Mouse (Mus musculus) limb, embryonic 13.5 days (tissue): ENCODE measurements at regions not wholly inside any gene's neighbourhood (a gene's known extent, or its start where the extent isn't known, plus 50 kb on each side); places are given as distances from the start of the nearest gene placed in this dataset.

ENCODE experiments used
- ATAC-seq: fragments of 200-750 bp; cut with Nextera tagmentation; 2 replicates; pipeline ENCODE4 v1.8.0; 2017; ENCODE audit warnings: low read depth, moderate number of reproducible peaks, moderate TSS enrichment; ENCODE audit not compliant: low FRiP score
- H3K27ac ChIP-seq: fragments of 300-500 bp; sonication (generic); 2 replicates; pipeline ENCODE4 v1.5.1; 2015; ENCODE audit warnings: inconsistent platforms, mild to moderate bottlenecking, moderate library complexity
- H3K27me3 ChIP-seq: fragments of 300-500 bp; sonication (generic); 2 replicates; pipeline ENCODE4 v1.6.1; 2015; ENCODE audit warnings: mild to moderate bottlenecking, inconsistent platforms
- H3K36me3 ChIP-seq: fragments of 300-500 bp; sonication (generic); 2 replicates; pipeline ENCODE4 v1.6.1; 2015; ENCODE audit warnings: inconsistent platforms, mild to moderate bottlenecking, moderate library complexity
- H3K4me1 ChIP-seq: fragments of 300-500 bp; sonication (generic); 2 replicates; pipeline ENCODE4 v1.6.1; 2015; ENCODE audit warnings: inconsistent platforms
- H3K4me2 ChIP-seq: fragments of 300-500 bp; sonication (generic); replicated peaks from 2 replicates; pipeline ENCODE4 v1.6.1; 2015; ENCODE audit warnings: inconsistent platforms, mild to moderate bottlenecking, moderate library complexity
- H3K4me3 ChIP-seq: fragments of 300-500 bp; sonication (generic); 2 replicates; pipeline ENCODE4 v1.5.1; 2015; ENCODE audit warnings: moderate library complexity, mild to moderate bottlenecking, inconsistent platforms
- H3K9ac ChIP-seq: fragments of 300-500 bp; sonication (generic); 2 replicates; pipeline ENCODE4 v1.6.1; 2015; ENCODE audit warnings: mild to moderate bottlenecking, inconsistent platforms
- H3K9me3 ChIP-seq: fragments of 300-500 bp; sonication (generic); 2 replicates; pipeline ENCODE4 v1.6.1; 2016; ENCODE audit warnings: inconsistent platforms
- WGBS: fragments of 180-500 bp; shearing (Covaris S2); methylation state at CpG from one replicate; pipeline ENCODE4 v1.1.7; 2015; 5-methylcytosine and 5-hydroxymethylcytosine counted together

GRCm38 (mm10) chr15:67294797-67295196, 794.1 kb upstream of the Lrrc6 start:
- no peaks in the 10 kb centered on the region for H3K27me3 ChIP-seq
- no peak overlapping the region for H3K27ac ChIP-seq
- 88% methylated on average over 1 of the region's 1 CpGs for WGBS
- no peak overlapping the region for H3K4me2 ChIP-seq
- H3K4me3 ChIP-seq = no peak overlapping the region
- no peaks in the 10 kb centered on the region for H3K4me1 ChIP-seq
- no peak for ATAC-seq
- H3K9ac ChIP-seq = no peak overlapping the region
- no peaks in the 10 kb centered on the region for H3K9me3 ChIP-seq
- H3K36me3 ChIP-seq = no peaks in the 10 kb centered on the region

DNA sequence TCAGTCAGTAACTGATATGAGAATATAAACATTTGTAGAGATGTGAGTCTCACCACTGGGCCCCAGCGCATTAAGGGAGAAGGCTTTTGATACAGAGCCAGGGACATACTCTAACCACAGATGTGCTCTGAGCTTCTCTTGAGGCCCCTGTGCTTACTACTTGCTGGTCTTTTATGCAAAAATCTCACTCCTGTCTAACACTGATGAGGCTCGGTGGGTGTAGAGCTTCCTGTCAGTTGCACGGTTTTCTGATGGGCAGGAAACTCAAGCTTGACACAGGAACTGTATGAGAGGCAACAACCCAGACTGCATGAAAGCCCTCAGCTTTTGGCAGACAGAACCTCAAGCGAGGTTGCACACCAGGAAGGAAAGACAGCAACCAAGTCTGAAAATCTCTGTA, 789.0 kb upstream of the Lrrc6 start:
- H3K27me3 ChIP-seq = no peaks in the 10 kb centered on the region
- H3K9ac ChIP-seq = no peak overlapping the region
- 73% methylated on average over 4 of the region's 4 CpGs for WGBS
- no peak overlapping the region for H3K27ac ChIP-seq
- no peak overlapping the region for H3K4me3 ChIP-seq
- H3K4me1 ChIP-seq = no peaks in the 10 kb centered on the region
- ATAC-seq = no peak
- H3K4me2 ChIP-seq = no peak overlapping the region
- H3K9me3 ChIP-seq = no peaks in the 10 kb centered on the region
- H3K36me3 ChIP-seq = no peaks in the 10 kb centered on the region

- Histone ChIP-seq H3K9ac (no peak overlapping the region), H3K27ac (no peak overlapping the region), H3K4me1 (no peaks in the 10 kb centered on the region), H3K4me3 (no peak overlapping the region), H3K27me3 (no peaks in the 10 kb centered on the region), H3K36me3 (no peaks in the 10 kb centered on the region), H3K9me3 (no peaks in the 10 kb centered on the region), H3K4me2 (no peak overlapping the region)
- 76% methylated on average over 4 of the region's 4 CpGs for WGBS
- no peak for ATAC-seq
Measured at GRCm38 (mm10) chr15:67284941-67285340, 784.2 kb upstream of the Lrrc6 start.

DNA sequence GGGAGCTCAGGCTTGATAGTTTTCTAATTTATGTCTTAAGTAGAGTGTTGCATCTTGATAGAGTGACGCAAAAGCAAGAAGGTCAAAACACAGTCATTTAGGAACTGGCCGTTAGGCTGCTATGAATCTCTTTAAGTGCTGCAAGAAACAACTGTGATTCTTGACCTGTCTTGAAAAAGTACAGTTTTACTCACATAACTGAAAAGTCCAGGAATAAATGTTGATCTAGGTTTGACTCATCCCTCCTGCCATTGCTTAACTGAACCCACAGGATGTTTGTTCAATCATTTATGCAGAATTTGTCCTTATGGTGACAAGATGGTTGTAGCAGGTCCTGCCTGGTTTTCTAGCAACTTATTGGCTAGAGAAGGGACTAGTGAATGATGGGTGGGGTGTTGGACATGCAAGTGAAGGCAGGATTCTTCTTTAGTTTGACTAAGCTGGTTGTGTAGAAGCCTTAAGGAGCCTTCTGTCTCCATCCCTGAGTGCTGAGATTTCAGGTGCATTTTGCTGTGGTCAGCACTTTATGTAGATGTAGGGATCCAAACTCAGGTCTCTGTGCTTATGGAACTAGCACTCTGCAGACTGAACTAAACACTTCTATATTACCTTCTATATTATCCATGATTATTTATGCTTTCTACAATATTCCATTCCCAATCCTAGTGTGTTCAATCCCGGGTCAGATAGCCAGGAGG, 782.7 kb upstream of the Lrrc6 start:
- no peak overlapping the region for H3K27ac ChIP-seq
- H3K36me3 ChIP-seq = no peaks in the 10 kb centered on the region
- 72% methylated on average over 3 of the region's 3 CpGs for WGBS
- ATAC-seq = no peak
- H3K4me3 ChIP-seq = no peak overlapping the region
- no peaks in the 10 kb centered on the region for H3K4me1 ChIP-seq
- no peak overlapping the region for H3K4me2 ChIP-seq
- H3K27me3 ChIP-seq = no peaks in the 10 kb centered on the region
- no peak overlapping the region for H3K9ac ChIP-seq
- H3K9me3 ChIP-seq = no peaks in the 10 kb centered on the region

- no peak overlapping the region for H3K4me3 ChIP-seq
- no peak overlapping the region for H3K27ac ChIP-seq
- H3K9me3 ChIP-seq = no peaks in the 10 kb centered on the region
- H3K27me3 ChIP-seq = no peaks in the 10 kb centered on the region
- WGBS = 60% methylated on average over 1 of the region's 1 CpGs
- H3K4me1 ChIP-seq = no peaks in the 10 kb centered on the region
- H3K4me2 ChIP-seq = no peak overlapping the region
- no peaks in the 10 kb centered on the region for H3K36me3 ChIP-seq
- no peak overlapping the region for H3K9ac ChIP-seq
- no peak for ATAC-seq
Measured at GRCm38 (mm10) chr15:67278869-67279268, 778.2 kb upstream of the Lrrc6 start.

GRCm38 (mm10) chr15:67275058-67275457, 774.3 kb upstream of the Lrrc6 start:
- Histone ChIP-seq H3K27ac (no peak overlapping the region), H3K27me3 (no peaks in the 10 kb centered on the region), H3K4me3 (no peak overlapping the region), H3K9me3 (no peaks in the 10 kb centered on the region), H3K4me2 (no peak overlapping the region), H3K9ac (no peak overlapping the region), H3K4me1 (no peaks in the 10 kb centered on the region), H3K36me3 (no peaks in the 10 kb centered on the region)
- ATAC-seq = no peak

DNA sequence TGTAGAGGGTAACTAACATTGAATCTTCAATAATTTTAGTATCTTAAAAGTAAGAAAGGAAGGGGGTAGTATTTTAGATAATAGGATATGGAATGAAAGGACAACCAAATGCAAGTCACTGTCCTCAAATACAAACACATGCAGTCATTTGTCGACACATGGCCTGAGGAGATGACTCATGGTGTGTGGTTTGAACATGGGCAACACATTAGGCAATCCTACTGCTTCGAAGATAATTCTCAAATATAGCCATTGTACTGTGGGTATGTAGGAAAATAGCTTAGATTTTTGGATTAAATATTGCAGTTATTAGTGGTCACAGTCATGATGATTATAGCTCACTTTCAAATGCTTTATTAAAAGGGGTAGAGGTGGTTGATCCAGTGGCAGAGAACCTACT, 771.7 kb upstream of the Lrrc6 start:
- ATAC-seq = no peak
- no peaks in the 10 kb centered on the region for H3K27me3 ChIP-seq
- H3K36me3 ChIP-seq = no peaks in the 10 kb centered on the region
- H3K9me3 ChIP-seq = no peaks in the 10 kb centered on the region
- no peak overlapping the region for H3K4me2 ChIP-seq
- H3K27ac ChIP-seq = no peak overlapping the region
- H3K4me3 ChIP-seq = no peak overlapping the region
- 88% methylated on average over 2 of the region's 2 CpGs for WGBS
- H3K4me1 ChIP-seq = no peaks in the 10 kb centered on the region
- no peak overlapping the region for H3K9ac ChIP-seq

- no peak overlapping the region for H3K4me3 ChIP-seq
- peak overlapping the region; percentile 81 for H3K27ac ChIP-seq
- H3K4me2 ChIP-seq = peak overlapping the region; percentile 28; the same call in 1 of the 2 replicates
- H3K9me3 ChIP-seq = no peaks in the 10 kb centered on the region
- peak; percentile 59 for ATAC-seq
- H3K9ac ChIP-seq = no peak overlapping the region
- peaks cover 8% of the 10 kb centered on the region for H3K4me1 ChIP-seq
- no peaks in the 10 kb centered on the region for H3K27me3 ChIP-seq
- WGBS = 29% methylated on average over 6 of the region's 6 CpGs
- no peaks in the 10 kb centered on the region for H3K36me3 ChIP-seq
Measured at GRCm38 (mm10) chr15:67263723-67264122, 763.0 kb upstream of the Lrrc6 start.

GRCm38 (mm10) chr15:67263313-67263712, 762.6 kb upstream of the Lrrc6 start:
- WGBS = 46% methylated on average over 2 of the region's 2 CpGs
- Histone ChIP-seq H3K4me3 (no peak overlapping the region), H3K4me1 (peaks cover 8% of the 10 kb centered on the region), H3K36me3 (no peaks in the 10 kb centered on the region), H3K27me3 (no peaks in the 10 kb centered on the region), H3K9ac (no peak overlapping the region), H3K9me3 (no peaks in the 10 kb centered on the region), H3K4me2 (no peak overlapping the region), H3K27ac (peak overlapping the region; percentile 39; the same call in 1 of the 2 replicates)
- ATAC-seq = no peak

DNA sequence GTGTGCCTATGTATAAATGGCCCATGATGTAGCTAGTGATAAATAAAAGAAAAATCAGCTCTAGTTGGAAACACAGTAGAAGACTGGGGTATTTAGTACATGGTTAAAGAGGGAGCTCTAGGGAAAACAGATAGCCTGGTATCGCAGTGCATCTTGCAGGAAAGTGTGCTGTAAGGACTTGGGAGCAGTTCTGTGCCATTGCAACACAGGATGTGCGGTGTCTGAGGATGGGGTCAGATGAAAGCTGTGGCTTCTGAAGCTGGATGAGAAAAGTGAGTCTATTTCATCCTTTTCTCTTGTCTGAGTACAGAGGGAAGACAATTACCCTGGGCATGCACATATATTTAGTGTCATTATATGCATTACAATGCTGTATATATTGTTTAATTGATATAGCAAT, 761.6 kb upstream of the Lrrc6 start:
- Histone ChIP-seq H3K27me3 (no peaks in the 10 kb centered on the region), H3K4me1 (peaks cover 8% of the 10 kb centered on the region), H3K4me3 (no peak overlapping the region), H3K36me3 (no peaks in the 10 kb centered on the region), H3K4me2 (no peak overlapping the region), H3K9ac (no peak overlapping the region), H3K27ac (no peak overlapping the region), H3K9me3 (no peaks in the 10 kb centered on the region)
- WGBS = 90% methylated on average over 2 of the region's 2 CpGs
- ATAC-seq = no peak

GRCm38 (mm10) chr15:67260666-67261065, 760.0 kb upstream of the Lrrc6 start:
- H3K27me3 ChIP-seq = no peaks in the 10 kb centered on the region
- no peaks in the 10 kb centered on the region for H3K9me3 ChIP-seq
- peaks cover 8% of the 10 kb centered on the region for H3K4me1 ChIP-seq
- H3K9ac ChIP-seq = no peak overlapping the region
- ATAC-seq = no peak
- WGBS = 81% methylated on average over 3 of the region's 3 CpGs
- no peak overlapping the region for H3K4me3 ChIP-seq
- no peaks in the 10 kb centered on the region for H3K36me3 ChIP-seq
- H3K27ac ChIP-seq = no peak overlapping the region
- no peak overlapping the region for H3K4me2 ChIP-seq

DNA sequence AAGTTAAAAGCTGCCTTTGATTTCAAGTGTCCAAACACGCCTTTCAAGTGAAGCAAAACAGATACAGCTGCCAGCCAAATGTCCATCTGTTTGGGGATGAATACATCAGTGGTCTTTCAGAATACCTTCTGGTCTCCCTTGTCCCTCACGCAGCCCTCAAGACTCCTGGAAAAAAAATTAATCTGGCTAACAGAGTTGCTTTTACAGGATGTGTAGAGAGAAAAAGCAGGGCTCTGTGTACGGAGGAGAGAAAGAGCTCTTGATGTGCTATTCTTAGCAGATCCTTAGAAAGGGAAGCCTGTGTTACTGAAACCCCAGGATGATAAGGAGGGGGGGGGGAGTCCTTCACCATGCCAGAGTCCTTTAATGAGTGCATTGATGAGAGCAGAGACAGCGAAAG, 748.4 kb upstream of the Lrrc6 start:
- H3K27me3 ChIP-seq = no peaks in the 10 kb centered on the region
- WGBS = 18% methylated on average over 4 of the region's 4 CpGs
- no peaks in the 10 kb centered on the region for H3K36me3 ChIP-seq
- no peak overlapping the region for H3K9ac ChIP-seq
- no peak overlapping the region for H3K27ac ChIP-seq
- H3K9me3 ChIP-seq = no peaks in the 10 kb centered on the region
- 0 out of 2 replicates have a peak, but pooled peaks cover 8% of the 10 kb centered on the region for H3K4me1 ChIP-seq
- H3K4me2 ChIP-seq = no peak overlapping the region
- no peak for ATAC-seq
- H3K4me3 ChIP-seq = no peak overlapping the region

GRCm38 (mm10) chr15:67248471-67248870, 747.8 kb upstream of the Lrrc6 start:
- ATAC-seq = no peak
- Histone ChIP-seq H3K4me2 (no peak overlapping the region), H3K9me3 (no peaks in the 10 kb centered on the region), H3K27ac (no peak overlapping the region), H3K4me1 (0 out of 2 replicates have a peak, but pooled peaks cover 8% of the 10 kb centered on the region), H3K27me3 (no peaks in the 10 kb centered on the region), H3K4me3 (no peak overlapping the region), H3K9ac (no peak overlapping the region), H3K36me3 (no peaks in the 10 kb centered on the region)
